Comparison of ENCODE assay signal across 23 mouse cellular contexts in genomic region chr9:36876787-36877186, GRCm38 (mm10). TPM values are rescaled to one million over a fixed set of nuclear protein-coding genes. Genes with fewer than 3 reads are reported as not detected.
DNase-seq lines count a peak whose midpoint lies in the region; ATAC-seq and TF ChIP-seq lines count a peak whose summit lies in the region.
"Had no signal": no experiment of that assay in that cellular context is flagged by ENCODE, and none has a peak within 500 bp of the region (broad histone marks: within the 10 kb centered on the region; RNA-seq: fewer than 3 reads in every experiment).

No protein-coding gene starts in this region.

- H3K9me3 ChIP-seq in midbrain, embryonic 14.5 days (ENCODE audit: control insufficient read depth, low read length), result no peaks in the 10 kb centered on the region
- H3K9me3 ChIP-seq in midbrain, embryonic 15.5 days, result no peaks in the 10 kb centered on the region
- H3K9me3 ChIP-seq: embryonic facial prominence, embryonic 13.5 days; forebrain, embryonic 13.5 days; hindbrain, embryonic 10.5 days; hindbrain, embryonic 15.5 days had no signal

- intact Hi-C loops in gastrocnemius, adult 2 months (cut with DNase I), result no loop called here

- peak overlapping the region; percentile 68 for H3K27ac ChIP-seq in gastrocnemius, adult 2 months
- H3K27ac ChIP-seq in midbrain, embryonic 14.5 days (replicated peaks; ENCODE audit: low read depth, low read length), result no peak overlapping the region
- H3K27ac ChIP-seq in midbrain, embryonic 15.5 days, result no peak overlapping the region
- H3K27ac ChIP-seq: embryonic facial prominence, embryonic 13.5 days; forebrain, embryonic 13.5 days; heart, adult 2 months; hindbrain, embryonic 10.5 days; hindbrain, embryonic 15.5 days had no signal

- no peak overlapping the region for H3K4me3 ChIP-seq in gastrocnemius, adult 2 months
- H3K4me3 ChIP-seq in midbrain, embryonic 14.5 days (replicated peaks; ENCODE audit: low read depth, low read length), result no peak overlapping the region
- H3K4me3 ChIP-seq in midbrain, embryonic 15.5 days, result no peak overlapping the region
- no peak overlapping the region for H3K4me3 ChIP-seq in myocyte
- H3K4me3 ChIP-seq: embryonic facial prominence, embryonic 13.5 days; forebrain, embryonic 13.5 days; heart, adult 2 months; hindbrain, embryonic 10.5 days; hindbrain, embryonic 15.5 days had no signal

- no peak overlapping the region for H3K9ac ChIP-seq in midbrain, embryonic 14.5 days (replicated peaks; ENCODE audit: low read length)
- no peak overlapping the region for H3K9ac ChIP-seq in midbrain, embryonic 15.5 days
- H3K9ac ChIP-seq: embryonic facial prominence, embryonic 13.5 days; forebrain, embryonic 13.5 days; hindbrain, embryonic 15.5 days had no signal

- in situ Hi-C loops in Patski (cut with MboI; ENCODE audit: low pct_unique_long_range_greater_than_20kb), result no loop called here

- peaks cover 6% of the 10 kb centered on the region for H3K4me1 ChIP-seq in midbrain, embryonic 14.5 days (ENCODE audit: control insufficient read depth, insufficient read depth, low read length)
- H3K4me1 ChIP-seq in midbrain, embryonic 15.5 days, result peaks cover 5% of the 10 kb centered on the region
- H3K4me1 ChIP-seq: embryonic facial prominence, embryonic 13.5 days had no signal

- ATAC-seq in midbrain, embryonic 14.5 days (ENCODE audit: low FRiP score, low TSS enrichment), result no peak
- ATAC-seq in midbrain, embryonic 15.5 days (replicated peaks), result no peak
- no peak for ATAC-seq in Patski
- ATAC-seq: forebrain, embryonic 13.5 days; inflammation-experienced regulatory T-cells, adult 6 months; intestine, postnatal 0 days had no signal

- no peak for TF ChIP-seq POLR2A in myocyte (IDR thresholded peaks at IDR 0.05; ENCODE audit: insufficient read length, low read depth)

- no peaks in the 10 kb centered on the region for H3K79me2 ChIP-seq in myocyte (ENCODE audit: control insufficient read depth, insufficient read depth)

- no peak overlapping the region for H3ac ChIP-seq in myocyte (ENCODE audit: control insufficient read depth, insufficient read length)

- peaks cover 84% of the 10 kb centered on the region for H3K36me3 ChIP-seq in midbrain, embryonic 14.5 days (ENCODE audit: control insufficient read depth, insufficient read depth, low read length)
- H3K36me3 ChIP-seq in midbrain, embryonic 15.5 days (replicated peaks), result peaks cover 65% of the 10 kb centered on the region
- H3K36me3 ChIP-seq in myocyte (ENCODE audit: control insufficient read depth, insufficient read depth), result no peaks in the 10 kb centered on the region

- CTCF ChIA-PET in Patski (lab: Charles Lee), result no interaction called here

- no peak for TF ChIP-seq CTCF in gastrocnemius, adult 2 months (IDR thresholded peaks at IDR 0.05)
- TF ChIP-seq CTCF in Patski (IDR thresholded peaks at IDR 0.05), result peak; percentile 8

- no peak for DNase-seq in gastrocnemius, adult 2 months
- DNase-seq in gastrocnemius, adult 8-10 months (ENCODE audit: low spot score in 2 of 2), result no peak
- DNase-seq in midbrain, embryonic 14.5 days, result peak; percentile 34
- no peak for DNase-seq in Patski (ENCODE audit: low read depth, low spot score)
- no peak for DNase-seq in cerebellum, postnatal 25 days
- DNase-seq in cerebellum, postnatal 14 days, result no peak
- DNase-seq: adrenal gland, adult 2 months; adrenal gland, postnatal 36 days; cerebellum, adult 11 months; cerebellum, adult 8-10 months; cerebellum, postnatal 36 days; gastrocnemius, postnatal 10 days; heart, adult 2 months had no signal

- H3K27me3 ChIP-seq in midbrain, embryonic 14.5 days (ENCODE audit: control insufficient read depth, insufficient read depth, low read length), result no peaks in the 10 kb centered on the region
- H3K27me3 ChIP-seq in midbrain, embryonic 15.5 days (replicated peaks), result no peaks in the 10 kb centered on the region
- H3K27me3 ChIP-seq in Patski (peaks cover 26% of the 10 kb centered on the region), myocyte (ENCODE audit: control insufficient read depth, insufficient read depth, insufficient read length) (no peaks in the 10 kb centered on the region)
- H3K27me3 ChIP-seq: embryonic facial prominence, embryonic 13.5 days; forebrain, embryonic 13.5 days; hindbrain, embryonic 15.5 days had no signal

- no peak overlapping the region for H3K4me2 ChIP-seq in midbrain, embryonic 14.5 days (ENCODE audit: low read length)
- no peak overlapping the region for H3K4me2 ChIP-seq in midbrain, embryonic 15.5 days
- H3K4me2 ChIP-seq in myocyte (ENCODE audit: low read depth), result peak overlapping the region; percentile 25
- H3K4me2 ChIP-seq: embryonic facial prominence, embryonic 13.5 days; forebrain, embryonic 13.5 days; heart, embryonic 11.5 days; hindbrain, embryonic 15.5 days had no signal

- POLR2A ChIA-PET in Patski (lab: Charles Lee), result no interaction called here

TF ChIP-seq in myocyte, 11 proteins besides CTCF, POLR2A, EP300 and RAD21:
- TF ChIP-seq MAX (IDR thresholded peaks at IDR 0.05; ENCODE audit: low read depth) (no peak), CEBPB (IDR thresholded peaks at IDR 0.05; ENCODE audit: insufficient read depth, poor library complexity, severe bottlenecking) (no peak; the same call in 1 of the 2 replicates), E2F4 (IDR thresholded peaks at IDR 0.05; ENCODE audit: insufficient read depth) (no peak), MYOG (IDR thresholded peaks at IDR 0.05; ENCODE audit: control insufficient read depth in 1 of 3, insufficient read depth in 1 of 3, insufficient read length in 2 of 3, low read depth in 2 of 3) (no peak), REST (IDR thresholded peaks at IDR 0.05; ENCODE audit: insufficient read depth, insufficient read length) (no peak), SRF (IDR thresholded peaks at IDR 0.05; ENCODE audit: control insufficient read depth, insufficient read length, low read depth) (no peak), MYOD1 (IDR thresholded peaks at IDR 0.05; ENCODE audit: control insufficient read depth in 1 of 3, insufficient read length in 2 of 3, low read depth in 2 of 3) (no peak), TCF3 (IDR thresholded peaks at IDR 0.05; ENCODE audit: insufficient read length, low read depth) (no peak), POLR2AphosphoS2 (IDR thresholded peaks at IDR 0.05; ENCODE audit: insufficient read length, low read depth) (no peak), USF1 (IDR thresholded peaks at IDR 0.05; ENCODE audit: low read depth) (no peak), TCF12 (IDR thresholded peaks at IDR 0.05; ENCODE audit: insufficient read depth, poor library complexity, severe bottlenecking) (no peak)

RNA-seq across cellular contexts. Expression of gene Fez1, which starts 55.1 kb away (rescaled TPM):
- 1 to 10 TPM; 4.2 to 4.7 TPM for total RNA-seq in gastrocnemius, adult 2 months (2021)
- 1 to 10 TPM; 3.4 to 7.5 (median 6.9) TPM for total RNA-seq in gastrocnemius, adult 8-10 months (2022)
- polyA plus RNA-seq in midbrain, embryonic 14.5 days (2014; fragmentation: Nextera tagmentation; extraction: Ambion mirVana), result 576 and 626 TPM in 2 replicates
- 586 and 588 TPM in 2 replicates for polyA plus RNA-seq in midbrain, embryonic 15.5 days (2015; fragmentation: Nextera tagmentation; extraction: Ambion mirVana)
- polyA plus RNA-seq in Patski (2021) (not detected), myocyte (2012; fragmentation: generic; extraction: Trizol) (2.6 TPM)
- total RNA-seq: CH12.LX had no signal
- polyA plus RNA-seq: inflammation-experienced regulatory T-cells, adult 6 months had no signal

Comparison
In these comparisons a context has a peak if more than half of its experiments do, and no peak if none do; other contexts are left out.
1. RNA of gene Fez1, which starts 55.1 kb away (polyA plus RNA-seq): 576 to 626 TPM in midbrain, embryonic 14.5 days and 586 to 588 TPM in midbrain, embryonic 15.5 days; 2.6 TPM in myocyte (single experiment) and not detected in Patski (single experiment); every median in the first group is over 100 times any median in the second.